In the genomic region with DNA sequence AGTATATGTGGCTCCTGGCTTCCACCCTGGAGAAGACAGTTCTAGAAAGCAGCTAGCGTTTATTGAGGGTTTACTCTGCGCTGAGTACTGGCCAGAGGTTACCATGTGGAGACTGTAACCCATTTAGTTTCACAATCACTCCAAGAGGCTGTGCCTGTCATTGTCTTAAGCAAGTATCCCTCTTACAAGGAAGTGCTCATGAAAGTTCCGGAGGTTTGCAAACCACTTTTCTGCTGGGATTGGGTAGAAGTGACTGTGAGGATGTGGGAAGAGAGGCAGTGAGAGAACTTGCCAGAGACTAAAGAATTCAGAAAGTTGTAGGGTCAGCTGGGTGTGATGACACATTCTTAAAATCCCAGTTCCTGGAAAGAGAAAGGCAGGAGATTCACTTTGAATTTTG, we compare ENCODE assay signal across 20 mouse cellular contexts. TPM values are rescaled to one million over a fixed set of nuclear protein-coding genes. Genes with fewer than 3 reads are reported as not detected.
"Had no signal": no experiment of that assay in that cellular context is flagged by ENCODE, and none has a peak within 500 bp of the region (broad histone marks: within the 10 kb centered on the region; RNA-seq: fewer than 3 reads in every experiment).

No protein-coding gene starts in this region.

- H3K36me3 ChIP-seq: midbrain, embryonic 12.5 days; neural tube, embryonic 12.5 days; stomach, embryonic 15.5 days had no signal

- H3K9ac ChIP-seq: lung, embryonic 14.5 days; midbrain, embryonic 12.5 days; neural tube, embryonic 12.5 days; stomach, embryonic 15.5 days had no signal

- H3K4me2 ChIP-seq: lung, embryonic 14.5 days; midbrain, embryonic 12.5 days; neural tube, embryonic 12.5 days; stomach, embryonic 15.5 days had no signal

- H3K9me3 ChIP-seq: midbrain, embryonic 12.5 days; neural tube, embryonic 12.5 days; stomach, embryonic 15.5 days had no signal

- H3K27ac ChIP-seq: midbrain, embryonic 12.5 days; neural tube, embryonic 12.5 days; stomach, embryonic 15.5 days; stomach, postnatal 0 days had no signal

- H3K4me3 ChIP-seq: megakaryocyte, embryonic 14.5 days; midbrain, embryonic 12.5 days; neural tube, embryonic 12.5 days; stomach, embryonic 15.5 days had no signal

- DNase-seq: lung, adult 18-20 months; lung, embryonic 14.5 days; lung, postnatal 10 days; lung, postnatal 4 days; midbrain, embryonic 14.5 days; right cerebral cortex, postnatal 14 days; thymus, adult 2 months; thymus, postnatal 25 days; thymus, postnatal 4 days had no signal

RNA-seq across cellular contexts. Expression of gene Emx1, which starts 3.3 kb away (rescaled TPM):
- total RNA-seq: monocyte, adult 5-6 weeks; neutrophil, adult 5-6 weeks had no signal
- polyA plus RNA-seq: liver, embryonic 16.5 days; lung, embryonic 14.5 days; lung, embryonic 16.5 days; neural tube, embryonic 14.5 days; spleen, adult 2 months; stomach, embryonic 15.5 days; stomach, postnatal 0 days had no signal
